Mouse (Mus musculus): ENCODE data around the gene Poln. TPM values are rescaled to one million over a fixed set of nuclear protein-coding genes. Genes with fewer than 3 reads are reported as not detected.
A peak's percentile ranks its signal among the peaks of the same experiment; 100 is the strongest.

Poln gene
- polyA plus RNA-seq, 2 experiments = 1.3 to 1.7 TPM

DNA sequence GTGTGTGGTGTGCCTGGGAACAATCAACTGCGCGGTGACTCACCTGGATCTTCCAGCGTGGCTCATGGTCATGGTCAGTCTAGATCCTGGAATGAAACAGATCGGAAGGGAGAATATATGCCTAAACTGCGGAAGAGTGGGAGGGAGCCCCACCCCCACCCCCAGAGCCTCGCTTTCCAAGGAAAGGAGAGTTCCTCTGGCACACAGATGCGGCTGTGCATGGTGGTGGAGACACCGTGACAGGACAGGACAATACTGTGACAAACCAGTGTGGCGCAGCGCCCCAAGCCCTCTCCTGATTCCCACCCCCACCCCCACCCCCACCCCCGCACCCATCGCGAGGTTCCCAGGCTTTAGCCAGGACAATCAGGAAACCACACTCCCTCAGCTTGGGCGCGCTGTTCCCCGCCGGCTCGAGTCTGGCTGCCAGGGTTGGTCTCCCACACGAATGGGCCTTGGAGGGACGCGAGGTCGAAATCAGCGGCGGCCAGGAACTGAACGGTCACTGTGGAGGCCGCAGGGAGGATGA lies 186.5 kb downstream of the Poln start:
- WGBS = 4% methylated on average over 24 of the region's 26 CpGs
- Histone ChIP-seq H3K4me3 (replicated peaks; ENCODE audit: low read length) (peak overlapping the region; percentile 92), H3K9me3 (ENCODE audit: control insufficient read depth, low read length) (no peaks in the 10 kb centered on the region), H3K36me3 (ENCODE audit: control insufficient read depth, insufficient read depth, low read length) (peaks cover 10% of the 10 kb centered on the region), H3K4me1 (ENCODE audit: control insufficient read depth, insufficient read depth, low read length) (peaks cover 12% of the 10 kb centered on the region), H3K4me2 (replicated peaks; ENCODE audit: low read depth, low read length, severe bottlenecking) (peak overlapping the region; percentile 93), H3K27me3 (ENCODE audit: control insufficient read depth, insufficient read depth, low read length) (no peaks in the 10 kb centered on the region), H3K9ac (ENCODE audit: low read depth, low read length, severe bottlenecking) (peak overlapping the region; percentile 71), H3K27ac (replicated peaks; ENCODE audit: low read depth, low read length) (peak overlapping the region; percentile 71)
- no peak for DNase-seq (ENCODE audit: low spot score)
- no peak for TF ChIP-seq POLR2A (IDR thresholded peaks at IDR 0.05; ENCODE audit: borderline replicate concordance, extremely low read depth, insufficient read depth, insufficient read length)
- ATAC-seq (ENCODE audit: low FRiP score, low read depth) = peak; percentile 31

DNA sequence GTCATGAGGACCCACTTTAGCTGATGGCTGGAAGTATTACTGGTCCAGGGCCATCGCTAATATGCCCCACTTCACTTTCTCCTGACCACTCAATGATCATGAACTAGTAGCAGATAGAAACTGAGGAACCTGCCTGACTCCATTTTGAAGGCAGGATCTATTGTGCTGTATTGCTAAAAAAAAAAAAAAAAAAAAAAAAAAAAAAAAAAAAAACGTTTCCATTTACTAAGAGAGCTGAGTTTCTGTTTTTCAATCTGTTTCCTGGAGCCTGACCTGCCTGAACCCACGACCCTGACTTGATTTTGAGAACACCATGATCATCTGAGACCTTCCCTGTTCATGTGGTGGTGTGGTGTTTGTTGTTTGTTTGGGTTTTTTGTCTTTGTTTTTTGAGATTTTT lies 193.0 kb downstream of the Poln start:
- ATAC-seq (ENCODE audit: low FRiP score, low read depth) = no peak

DNA sequence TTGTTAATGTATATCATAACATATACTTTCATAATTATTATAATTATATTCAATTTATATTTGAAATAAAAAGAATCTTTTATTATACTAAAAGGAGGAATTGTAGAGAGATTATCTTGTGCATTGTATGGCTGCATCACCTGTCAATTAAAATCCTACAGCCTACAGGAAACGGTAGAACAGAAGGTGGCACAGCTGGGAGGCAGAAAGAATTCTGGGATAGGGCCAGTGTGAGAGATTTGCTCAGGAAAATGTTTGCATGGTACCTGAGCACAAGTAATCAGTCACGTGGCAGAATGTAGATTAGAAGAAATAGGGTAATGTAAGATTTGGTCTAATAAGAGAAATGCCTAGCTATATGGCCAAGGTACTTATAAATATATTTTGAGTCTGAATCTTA lies 194.5 kb downstream of the Poln start:
- H3K4me3 ChIP-seq (replicated peaks; ENCODE audit: low read length) = no peak overlapping the region
- H3K4me2 ChIP-seq (replicated peaks; ENCODE audit: low read depth, low read length, severe bottlenecking) = no peak overlapping the region
- no peaks in the 10 kb centered on the region for H3K36me3 ChIP-seq (ENCODE audit: control insufficient read depth, insufficient read depth, low read length)
- no peaks in the 10 kb centered on the region for H3K9me3 ChIP-seq (ENCODE audit: control insufficient read depth, low read length)
- DNase-seq (ENCODE audit: low spot score) (no peak), ATAC-seq (ENCODE audit: low FRiP score, low read depth) (no peak)
- TF ChIP-seq POLR2A (IDR thresholded peaks at IDR 0.05; ENCODE audit: borderline replicate concordance, extremely low read depth, insufficient read depth, insufficient read length) = no peak
- no peaks in the 10 kb centered on the region for H3K27me3 ChIP-seq (ENCODE audit: control insufficient read depth, insufficient read depth, low read length)
- no peak overlapping the region for H3K9ac ChIP-seq (ENCODE audit: low read depth, low read length, severe bottlenecking)
- WGBS = 55% methylated on average over 2 of the region's 2 CpGs
- no peak overlapping the region for H3K27ac ChIP-seq (replicated peaks; ENCODE audit: low read depth, low read length)
- no peaks in the 10 kb centered on the region for H3K4me1 ChIP-seq (ENCODE audit: control insufficient read depth, insufficient read depth, low read length)

More for the DNA sequence above, 193.0 kb downstream of the Poln start:
- H3K4me2 ChIP-seq (replicated peaks; ENCODE audit: low read depth, low read length, severe bottlenecking) = no peak overlapping the region
- H3K27me3 ChIP-seq (ENCODE audit: control insufficient read depth, insufficient read depth, low read length) = no peaks in the 10 kb centered on the region
- no peak for DNase-seq (ENCODE audit: low spot score)
- no peaks in the 10 kb centered on the region for H3K36me3 ChIP-seq (ENCODE audit: control insufficient read depth, insufficient read depth, low read length)
- 45% methylated on average over 3 of the region's 3 CpGs for WGBS
- H3K4me1 ChIP-seq (ENCODE audit: control insufficient read depth, insufficient read depth, low read length) = no peaks in the 10 kb centered on the region
- H3K9me3 ChIP-seq (ENCODE audit: control insufficient read depth, low read length) = no peaks in the 10 kb centered on the region
- no peak for TF ChIP-seq POLR2A (IDR thresholded peaks at IDR 0.05; ENCODE audit: borderline replicate concordance, extremely low read depth, insufficient read depth, insufficient read length)
- H3K4me3 ChIP-seq (replicated peaks; ENCODE audit: low read length) = no peak overlapping the region
- no peak overlapping the region for H3K9ac ChIP-seq (ENCODE audit: low read depth, low read length, severe bottlenecking)
- H3K27ac ChIP-seq (replicated peaks; ENCODE audit: low read depth, low read length) = no peak overlapping the region

DNA sequence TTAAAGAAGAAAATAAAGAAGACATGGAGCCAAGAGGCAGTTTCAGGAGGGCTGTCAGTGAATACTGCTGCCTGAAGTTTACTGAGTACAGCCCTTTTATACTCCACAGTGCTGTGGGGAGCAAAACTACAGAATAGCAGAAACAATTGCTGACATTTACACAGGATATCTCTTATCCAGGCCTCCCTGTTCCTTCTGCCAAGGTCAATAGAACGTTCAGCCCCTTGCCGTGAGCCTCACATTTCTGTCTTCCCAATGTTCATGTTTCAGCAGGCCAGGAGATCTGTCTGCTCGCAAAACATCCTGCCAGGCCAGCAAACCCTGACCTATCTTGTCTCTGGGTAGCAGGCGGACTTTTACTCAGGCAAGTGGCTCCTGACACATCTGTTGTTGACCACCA lies 209.9 kb downstream of the Poln start:
- H3K27me3 ChIP-seq (ENCODE audit: control insufficient read depth, insufficient read depth, low read length) = no peaks in the 10 kb centered on the region
- H3K4me1 ChIP-seq (ENCODE audit: control insufficient read depth, insufficient read depth, low read length) = no peaks in the 10 kb centered on the region
- TF ChIP-seq POLR2A (IDR thresholded peaks at IDR 0.05; ENCODE audit: borderline replicate concordance, extremely low read depth, insufficient read depth, insufficient read length) = no peak
- no peak overlapping the region for H3K4me3 ChIP-seq (replicated peaks; ENCODE audit: low read length)
- H3K9me3 ChIP-seq (ENCODE audit: control insufficient read depth, low read length) = peaks cover 5% of the 10 kb centered on the region; the same call in 1 of the 2 replicates
- no peak overlapping the region for H3K9ac ChIP-seq (ENCODE audit: low read depth, low read length, severe bottlenecking)
- no peaks in the 10 kb centered on the region for H3K36me3 ChIP-seq (ENCODE audit: control insufficient read depth, insufficient read depth, low read length)
- 89% methylated on average over 4 of the region's 4 CpGs for WGBS
- H3K4me2 ChIP-seq (replicated peaks; ENCODE audit: low read depth, low read length, severe bottlenecking) = no peak overlapping the region
- no peak for DNase-seq (ENCODE audit: low spot score)
- H3K27ac ChIP-seq (replicated peaks; ENCODE audit: low read depth, low read length) = no peak overlapping the region
- ATAC-seq (ENCODE audit: low FRiP score, low read depth) = no peak

Other genes starting within 250 kb of the Poln start
- gene Nelfa, start 233.0 kb downstream of the Poln start, polyA plus RNA-seq (2012; rRNA removed) = 70.0 and 83.4 TPM in 2 replicates
- gene Nelfa, start 233.0 kb downstream of the Poln start, polyA plus RNA-seq (2014; fragmentation: Nextera tagmentation; extraction: Ambion mirVana) = 53.3 and 58.4 TPM in 2 replicates
- gene Gm1673, start 186.0 kb downstream of the Poln start, polyA plus RNA-seq (2012; rRNA removed) = 114 and 171 TPM in 2 replicates
- gene Gm1673, start 186.0 kb downstream of the Poln start, polyA plus RNA-seq (2014; fragmentation: Nextera tagmentation; extraction: Ambion mirVana) = 85.0 and 85.1 TPM in 2 replicates
- 1.1 and 1.2 TPM in 2 replicates for gene Nat8l, start 173.5 kb downstream of the Poln start, polyA plus RNA-seq (2012; rRNA removed)
- gene Nat8l, start 173.5 kb downstream of the Poln start, polyA plus RNA-seq (2014; fragmentation: Nextera tagmentation; extraction: Ambion mirVana) = 0.26 and 0.28 TPM in 2 replicates
- 8.0 and 12.4 TPM in 2 replicates for gene Haus3, start 79 bp upstream of the Poln start, polyA plus RNA-seq (2012; rRNA removed)
- gene Haus3, start 79 bp upstream of the Poln start, polyA plus RNA-seq (2014; fragmentation: Nextera tagmentation; extraction: Ambion mirVana) = 24.5 and 25.5 TPM in 2 replicates
- gene Mxd4, start 18.3 kb upstream of the Poln start, polyA plus RNA-seq (2012; rRNA removed) = 89.7 and 125 TPM in 2 replicates
- gene Mxd4, start 18.3 kb upstream of the Poln start, polyA plus RNA-seq (2014; fragmentation: Nextera tagmentation; extraction: Ambion mirVana) = 46.6 and 52.2 TPM in 2 replicates
- gene Zfyve28, start 119.0 kb upstream of the Poln start, polyA plus RNA-seq (2012; rRNA removed) = 1.7 and 2.4 TPM in 2 replicates
- 0.83 and 0.95 TPM in 2 replicates for gene Zfyve28, start 119.0 kb upstream of the Poln start, polyA plus RNA-seq (2014; fragmentation: Nextera tagmentation; extraction: Ambion mirVana)
- 0.04 TPM in 2 replicates for gene Cfap99, start 119.2 kb upstream of the Poln start, polyA plus RNA-seq (2012; rRNA removed)
- not detected in 2 replicates for gene Cfap99, start 119.2 kb upstream of the Poln start, polyA plus RNA-seq (2014; fragmentation: Nextera tagmentation; extraction: Ambion mirVana)
- 130 and 142 TPM in 2 replicates for gene Rnf4, start 166.8 kb upstream of the Poln start, polyA plus RNA-seq (2012; rRNA removed)
- 154 and 168 TPM in 2 replicates for gene Rnf4, start 166.8 kb upstream of the Poln start, polyA plus RNA-seq (2014; fragmentation: Nextera tagmentation; extraction: Ambion mirVana)
- gene Fam193a, start 200.5 kb upstream of the Poln start, polyA plus RNA-seq (2012; rRNA removed) = 57.5 and 85.7 TPM in 2 replicates
- gene Fam193a, start 200.5 kb upstream of the Poln start, polyA plus RNA-seq (2014; fragmentation: Nextera tagmentation; extraction: Ambion mirVana) = 16.6 and 19.2 TPM in 2 replicates